Mouse (Mus musculus) stomach, postnatal 0 days (tissue): ENCODE data around the gene Gna12.

ENCODE experiments used
- CTCF ChIP-seq: IDR thresholded peaks from 2 replicates; pipeline ENCODE4 v1.5.1; 2016; ENCODE audit warnings: antibody characterized with exemption, low read depth, mild to moderate bottlenecking, moderate library complexity
- EP300 ChIP-seq: optimal IDR thresholded peaks from 2 replicates; pipeline ENCODE3; 2016; ENCODE audit warnings: antibody characterized with exemption

GRCm38 (mm10) chr5:140790392-140790791, 39.8 kb downstream of the Gna12 start:
- TF ChIP-seq CTCF: no peak
- TF ChIP-seq EP300: no peak
